Mouse (Mus musculus): Measurements from ENCODE around the gene Eomes. TPM values are rescaled to one million over a fixed set of nuclear protein-coding genes. Genes with fewer than 3 reads are reported as not detected.

Eomes gene
- total RNA-seq, 1 experiment from 2014 or later: 0.22 TPM

DNA sequence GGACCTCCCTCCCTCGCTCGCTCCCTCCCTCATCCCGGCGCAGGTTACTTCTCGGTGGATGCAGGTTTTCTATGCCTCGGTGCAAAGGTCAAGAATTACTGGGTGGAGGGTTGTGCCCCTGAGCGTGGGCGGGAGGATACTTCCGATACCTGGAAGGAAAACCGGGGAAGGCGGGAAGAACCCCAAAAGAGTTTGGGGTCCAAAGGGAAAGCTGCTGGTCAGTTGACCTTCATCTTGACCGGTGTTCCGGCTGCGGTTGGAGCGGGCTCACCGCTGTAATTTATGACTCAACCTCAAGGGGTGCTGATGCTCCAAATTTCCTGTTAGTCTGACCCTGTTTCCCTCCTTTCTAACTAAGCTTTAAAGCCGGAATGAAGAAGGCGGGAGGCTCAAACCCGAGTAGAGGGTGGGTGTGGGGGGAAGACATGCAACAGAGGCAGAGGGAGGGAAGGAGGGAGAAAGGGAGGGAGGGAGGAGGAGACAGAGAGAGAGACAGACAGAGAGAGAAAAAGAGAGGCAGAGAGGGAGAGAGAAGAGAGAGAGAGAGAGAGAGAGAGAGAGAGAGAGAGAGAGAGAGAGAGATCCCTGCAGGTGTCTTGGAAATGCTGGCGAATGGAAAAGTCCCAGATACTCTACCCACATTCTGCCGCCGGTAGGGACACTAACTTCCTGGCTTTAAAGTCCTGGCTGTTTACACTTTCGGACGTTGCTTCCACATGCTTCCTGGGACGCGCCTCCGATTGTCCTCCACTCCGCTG lies 10.3 kb downstream of the Eomes start:
- peak; percentile 65 for DNase-seq

DNA sequence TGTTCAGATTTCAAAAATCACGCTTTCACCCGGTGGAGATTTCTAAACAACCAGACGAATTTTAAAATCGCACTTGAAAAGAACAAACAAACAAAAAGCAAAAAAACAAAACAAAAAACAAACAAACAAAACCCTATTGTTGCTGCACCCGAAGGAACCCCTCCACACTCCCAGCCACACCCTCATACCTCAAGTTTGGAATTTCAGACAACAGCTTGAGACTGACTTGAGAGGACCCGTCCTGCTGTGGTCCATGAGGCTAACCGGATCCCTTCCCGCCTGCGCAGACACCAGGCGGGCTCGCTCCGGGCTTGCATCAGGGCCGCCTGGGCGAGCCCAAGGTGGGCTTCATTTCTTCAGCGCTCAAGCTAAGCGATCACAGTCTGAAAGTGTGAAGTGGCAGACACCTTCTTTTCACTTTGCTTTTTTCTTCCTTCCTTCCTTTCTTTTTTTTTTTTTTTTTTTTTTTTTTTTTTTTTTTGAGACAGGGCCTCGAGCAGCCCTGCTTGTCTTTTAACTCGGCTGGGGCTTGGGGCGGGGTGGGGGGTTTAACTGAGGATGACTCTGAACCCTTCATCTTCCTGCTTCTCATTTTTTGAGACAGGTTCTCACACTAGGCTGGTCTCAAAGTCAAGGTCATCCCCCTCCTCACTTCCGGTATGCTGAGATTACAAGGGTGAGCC lies 11.0 kb downstream of the Eomes start:
- no peak for DNase-seq

DNA sequence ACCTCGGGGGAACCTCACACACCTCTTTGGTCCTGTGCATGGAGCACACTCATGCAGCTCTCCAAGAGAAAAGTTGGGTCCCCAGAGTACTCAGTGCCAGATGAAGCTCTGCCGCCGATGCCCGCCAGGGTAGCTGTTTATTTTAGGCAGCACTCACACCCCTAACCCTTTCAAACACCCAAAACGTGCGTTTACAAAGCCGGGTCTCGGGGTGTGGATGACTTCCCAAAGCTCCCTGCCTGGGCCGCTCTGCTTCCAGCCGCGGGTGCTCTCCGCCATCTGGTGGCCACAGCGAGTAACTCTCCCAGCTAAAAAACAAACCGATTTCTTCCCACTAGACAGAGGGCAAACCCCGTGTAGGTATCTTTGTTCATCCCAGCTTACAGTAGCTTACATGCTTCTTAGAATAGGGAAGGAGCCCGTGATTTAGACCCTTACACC lies 11.6 kb downstream of the Eomes start:
- peak; percentile 84 for DNase-seq

DNA sequence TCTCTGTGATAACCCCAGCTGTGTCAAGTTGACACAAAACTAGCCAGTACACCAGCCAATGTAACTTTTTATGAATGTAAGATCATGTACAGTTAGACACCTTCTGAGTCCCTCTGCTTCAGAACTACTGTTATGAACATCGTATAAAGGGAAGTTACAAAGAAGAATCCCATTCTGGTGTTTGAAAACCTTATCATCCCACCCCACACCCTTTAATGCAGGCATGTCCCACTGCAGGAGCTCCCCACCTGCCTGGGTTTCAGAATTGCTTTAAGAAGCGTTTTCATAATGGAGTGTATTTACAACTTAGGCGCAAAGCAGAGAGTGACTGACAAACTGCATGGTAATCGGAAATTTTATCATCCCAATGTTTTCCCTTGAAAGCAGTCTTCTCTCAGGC lies 13.2 kb downstream of the Eomes start:
- no peak for DNase-seq

DNA sequence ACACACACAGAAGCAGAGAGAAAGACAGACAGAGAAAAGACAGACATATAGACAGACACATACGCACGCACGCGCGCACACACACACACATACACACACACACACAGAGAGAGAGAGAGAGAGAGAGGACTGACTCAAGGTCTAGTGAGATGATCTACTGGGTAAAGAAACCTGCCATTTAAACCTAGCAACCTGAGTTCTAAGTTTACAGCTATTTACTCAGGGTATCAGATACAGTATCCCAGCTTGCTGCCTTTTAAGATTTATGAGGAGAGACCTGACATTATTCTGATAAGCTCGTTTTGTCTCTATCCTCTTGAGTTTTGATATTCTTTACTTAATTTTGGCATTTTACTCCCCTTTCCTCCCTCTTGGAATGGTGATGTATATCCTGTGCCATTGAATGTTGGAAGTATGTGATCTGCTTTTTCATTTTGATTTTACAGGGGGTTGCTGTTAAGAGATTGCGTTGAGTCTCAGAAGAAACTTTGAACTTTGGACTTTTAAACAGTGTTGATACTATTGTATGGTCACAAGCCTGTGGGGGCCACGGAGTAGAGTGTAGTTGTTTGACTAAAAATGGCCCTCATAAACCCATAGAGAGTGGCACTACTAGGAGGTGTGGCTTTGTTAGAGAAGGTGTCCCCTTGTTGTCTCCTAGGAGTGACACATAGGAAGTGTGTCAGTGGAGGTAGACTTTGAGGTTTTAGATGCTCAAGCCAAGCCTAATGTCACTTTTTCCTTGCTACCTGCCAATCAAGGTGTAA lies 15.1 kb downstream of the Eomes start:
- no peak for DNase-seq

DNA sequence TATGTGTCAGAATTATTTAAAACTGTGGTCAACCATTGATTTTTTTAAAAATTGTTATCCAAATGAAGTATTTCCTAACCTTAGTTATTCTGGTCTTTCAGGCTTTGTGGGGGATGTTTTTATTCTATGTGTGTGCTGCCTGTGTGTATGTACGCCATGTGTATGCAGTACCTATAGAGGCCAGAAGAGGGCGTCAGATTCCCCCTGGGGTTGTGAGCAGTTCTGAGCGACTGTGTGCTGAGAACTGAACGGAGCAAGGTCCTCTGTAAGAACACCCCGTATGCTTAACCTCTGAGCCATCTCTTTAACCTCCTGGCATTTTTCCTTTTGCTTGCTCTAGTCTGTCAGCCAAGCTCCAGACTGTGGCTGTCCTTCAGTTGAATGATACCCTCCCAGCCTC lies 16.1 kb downstream of the Eomes start:
- DNase-seq: no peak

DNA sequence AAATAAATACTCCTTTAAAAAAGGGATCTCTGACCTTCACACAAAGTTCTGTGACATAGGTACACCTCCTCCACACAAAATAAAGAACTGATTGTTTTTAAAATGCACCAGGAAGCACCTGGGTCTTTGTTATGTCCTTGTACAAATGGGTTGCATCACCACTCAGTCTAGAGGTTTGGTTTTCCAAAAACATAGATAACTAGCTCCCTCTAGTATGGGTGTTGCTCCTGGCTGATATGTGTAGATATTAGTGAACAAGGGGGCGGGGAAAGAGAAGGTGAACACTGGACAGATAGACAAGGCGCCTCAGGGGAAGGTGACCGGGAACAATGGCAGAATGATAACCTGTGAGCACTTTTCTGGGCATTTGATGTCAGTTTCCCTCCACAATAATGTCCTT lies 17.9 kb downstream of the Eomes start:
- DNase-seq: no peak

DNA sequence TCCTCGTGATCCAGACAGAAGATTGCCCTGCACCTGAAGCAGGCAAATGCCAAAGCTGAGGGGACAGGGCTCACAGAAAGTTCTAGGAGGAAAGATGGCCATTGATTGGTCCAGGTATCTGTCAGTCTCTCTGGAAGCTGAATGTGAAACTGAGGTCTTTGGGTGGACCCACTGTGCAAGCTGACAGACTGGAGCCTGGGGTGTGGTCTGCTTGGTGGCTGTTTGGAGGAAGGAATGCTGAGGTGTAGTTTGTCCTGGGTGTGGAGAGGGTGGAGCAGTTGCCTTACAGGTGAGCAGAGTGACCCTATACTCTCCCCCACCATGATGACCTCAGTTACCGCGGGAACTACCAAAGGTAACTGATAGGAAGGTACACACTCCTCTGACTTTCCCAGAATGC lies 18.9 kb downstream of the Eomes start:
- DNase-seq: no peak

DNA sequence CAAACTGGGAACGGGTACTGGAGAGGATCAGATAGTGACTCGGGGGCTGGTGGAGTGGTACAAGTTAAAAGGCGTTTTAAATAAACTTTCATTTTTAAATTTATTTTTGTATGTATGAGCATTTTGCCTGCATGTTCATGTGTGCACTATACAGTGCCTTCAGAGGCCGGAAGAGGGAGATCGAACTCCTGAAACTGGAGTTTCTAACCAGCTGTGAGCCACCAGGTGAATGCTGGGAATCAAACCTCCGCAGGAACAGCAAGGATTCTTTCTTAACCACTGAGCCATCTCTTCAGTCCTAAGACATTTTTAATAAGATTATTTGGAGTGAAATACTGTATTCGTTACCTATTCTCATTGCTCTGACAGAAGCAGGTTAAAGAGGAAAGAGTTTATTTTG lies 20.0 kb downstream of the Eomes start:
- no peak for DNase-seq

DNA sequence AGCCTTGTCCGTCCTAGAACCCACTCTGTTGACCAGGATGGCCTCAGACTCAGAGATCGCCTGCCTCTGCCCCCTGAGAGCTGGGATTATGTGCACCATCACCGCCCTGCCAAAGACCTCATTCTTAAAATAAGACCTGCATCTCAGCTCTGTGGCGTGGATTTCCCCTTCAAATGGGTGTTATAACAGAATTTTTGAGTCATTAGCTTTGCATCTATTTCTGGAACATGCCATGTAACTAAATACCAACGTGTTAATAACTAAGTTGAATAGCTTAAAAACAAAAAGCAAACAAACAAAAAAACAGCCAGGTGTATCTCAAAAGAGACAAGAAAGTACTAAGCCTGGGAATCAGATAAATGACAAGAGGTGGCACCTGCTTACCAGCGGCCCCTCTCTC lies 23.0 kb downstream of the Eomes start:
- DNase-seq: no peak

DNA sequence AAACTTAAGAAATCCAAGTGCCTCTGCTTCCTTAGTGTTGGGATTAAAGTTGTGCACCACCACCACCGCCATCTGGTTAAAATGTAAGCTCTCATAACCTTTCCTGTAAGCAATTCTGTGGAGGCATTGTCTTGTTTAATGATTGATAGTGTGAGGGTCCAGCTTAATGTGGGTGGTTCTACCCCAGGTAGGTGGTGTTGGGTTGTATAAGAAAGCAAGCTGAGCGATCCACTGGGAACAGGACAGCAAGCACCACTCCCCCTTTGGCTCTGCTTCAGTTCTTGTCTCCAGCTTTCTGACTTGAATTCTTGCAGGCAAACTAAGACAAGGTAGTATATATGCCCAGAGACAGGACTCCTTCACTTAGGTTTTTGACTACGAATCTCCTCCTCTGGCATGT lies 26.6 kb downstream of the Eomes start:
- no peak for DNase-seq

DNA sequence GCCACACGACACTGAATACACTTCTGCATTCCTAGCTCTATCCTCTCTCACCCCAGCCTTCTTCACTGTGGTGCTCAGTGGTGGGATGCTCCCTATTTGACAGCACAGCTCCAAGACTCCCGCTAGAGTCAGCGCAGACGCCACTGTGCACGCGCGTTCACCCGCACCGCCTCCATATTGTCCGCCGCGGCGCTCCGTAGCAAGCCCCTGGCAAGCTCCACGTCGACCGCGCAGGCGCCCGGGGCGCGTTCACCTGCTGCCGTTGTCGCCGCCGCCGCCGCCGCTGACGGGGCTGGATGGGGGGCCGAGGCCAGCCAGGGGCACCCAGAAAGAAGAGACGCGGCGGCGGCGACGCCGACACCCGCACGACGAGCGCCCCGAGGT lies 28.0 kb downstream of the Eomes start, which contains the start of gene Golga4:
Gene Golga4 (plus strand): TSS at position 248 of the 384 bp plus-strand sequence.
- peak; percentile 95 for DNase-seq

DNA sequence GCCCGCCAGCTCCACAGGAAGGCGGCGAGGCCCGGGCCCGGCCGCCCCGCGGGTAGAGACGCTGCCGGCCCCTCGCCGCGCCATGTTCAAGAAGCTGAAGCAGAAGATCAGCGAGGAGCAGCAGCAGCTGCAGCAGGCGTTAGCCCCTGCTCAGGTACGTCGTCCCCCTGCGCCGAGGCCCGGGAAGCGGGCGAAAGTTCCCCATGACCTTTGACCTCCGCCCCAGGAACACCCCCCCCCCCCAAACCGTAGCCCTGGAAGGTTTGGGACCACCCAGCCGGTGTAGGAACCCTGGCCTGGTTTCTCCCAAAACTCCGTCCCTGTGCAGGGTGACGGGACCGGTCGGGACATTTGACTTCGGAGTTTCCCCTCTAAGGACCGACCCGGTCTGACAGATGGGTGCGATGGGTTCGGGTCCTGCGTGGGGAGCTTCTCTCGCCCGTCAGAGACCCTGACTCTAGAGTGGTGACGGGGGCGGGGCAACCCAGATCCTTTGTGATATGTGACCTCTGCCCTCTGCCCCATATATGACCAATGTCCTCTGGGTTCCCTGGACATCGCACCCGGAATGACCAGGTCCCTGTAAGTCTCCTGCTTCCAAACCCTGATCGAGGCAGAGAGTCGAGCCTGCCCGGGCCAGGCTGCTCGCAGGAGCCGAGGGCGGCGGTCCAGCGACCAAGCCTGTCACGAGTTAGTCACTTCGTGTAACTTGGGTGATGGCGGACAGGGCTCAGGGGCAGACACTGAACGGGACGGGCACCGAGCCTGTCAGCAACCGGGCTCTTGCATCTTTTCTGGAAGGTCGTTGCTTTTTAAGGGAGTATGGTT lies 28.6 kb downstream of the Eomes start:
- DNase-seq: peak; percentile 77

DNA sequence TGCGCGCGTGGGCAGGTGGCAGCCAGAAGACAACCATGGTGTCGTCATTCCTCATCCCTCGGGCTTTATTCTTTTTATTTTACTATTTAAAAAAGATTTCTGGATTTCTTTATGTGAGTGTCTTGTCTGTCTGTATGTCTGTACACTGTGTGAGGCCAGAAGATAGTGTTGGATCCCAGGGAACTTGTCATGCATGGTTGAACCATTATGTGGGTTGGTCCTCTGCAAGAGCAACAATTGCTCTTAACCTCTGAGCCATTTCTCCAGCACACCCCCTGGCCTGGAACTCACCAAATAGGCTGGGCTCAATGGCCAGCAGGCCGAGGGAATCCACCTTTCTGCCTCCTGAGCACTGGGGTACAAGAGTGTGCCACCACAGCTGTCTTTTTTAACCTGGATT lies 29.5 kb downstream of the Eomes start:
- DNase-seq: no peak

DNA sequence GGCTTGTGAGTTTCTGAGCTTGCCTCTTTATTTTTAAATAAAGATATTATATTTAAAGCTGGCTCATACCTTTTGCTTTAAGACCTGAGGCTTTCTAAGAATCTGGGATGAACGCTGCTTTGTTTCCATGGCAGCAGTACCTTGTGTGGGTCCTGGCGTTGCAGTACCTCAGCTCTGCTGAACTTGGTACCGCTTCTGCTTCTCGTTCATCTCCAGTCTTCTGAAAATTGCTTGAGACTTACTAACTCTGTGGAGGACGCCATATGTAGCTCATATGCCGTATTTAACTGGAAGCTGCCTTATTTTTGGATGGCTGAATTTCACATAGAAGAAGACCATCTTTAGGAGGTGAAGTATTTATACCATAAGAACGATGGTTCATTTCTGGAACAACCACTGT lies 30.6 kb downstream of the Eomes start:
- DNase-seq: no peak

DNA sequence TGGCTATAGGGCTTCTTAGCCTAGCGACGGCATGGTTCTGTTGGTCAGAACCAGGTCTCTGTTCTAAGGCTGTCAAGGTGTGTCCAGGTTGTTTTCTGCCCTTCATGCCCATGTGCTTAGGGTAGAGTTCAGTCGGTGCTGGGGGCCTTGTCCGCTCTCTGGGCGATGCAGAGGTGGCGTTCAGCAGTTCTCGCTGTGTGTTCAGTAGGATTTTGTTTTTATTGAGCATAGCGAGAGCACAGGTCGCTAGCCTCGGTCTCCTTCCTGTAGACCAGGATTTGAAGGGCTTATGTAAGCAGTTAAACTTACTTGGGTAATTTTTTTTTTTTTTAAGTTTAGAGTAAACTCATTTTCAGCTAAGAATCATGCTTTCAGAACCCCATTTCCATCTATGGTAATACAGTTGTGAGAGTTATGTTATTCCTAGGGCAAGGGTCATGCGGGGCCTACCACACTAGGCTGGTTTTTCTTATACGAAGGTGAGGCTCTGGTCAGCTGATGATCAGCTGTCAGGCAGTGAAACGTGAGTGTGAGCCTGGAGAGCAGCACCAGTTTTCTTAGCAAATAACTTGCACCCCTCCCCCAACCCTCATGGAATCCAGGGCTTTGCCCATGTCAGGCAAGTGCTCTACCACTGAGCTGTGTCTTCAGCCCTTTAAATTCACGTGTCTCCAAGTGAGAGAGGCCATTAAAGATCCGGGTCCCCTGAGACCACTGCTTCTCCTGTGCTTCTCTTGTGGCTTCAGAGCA lies 33.1 kb downstream of the Eomes start:
- DNase-seq: no peak

DNA sequence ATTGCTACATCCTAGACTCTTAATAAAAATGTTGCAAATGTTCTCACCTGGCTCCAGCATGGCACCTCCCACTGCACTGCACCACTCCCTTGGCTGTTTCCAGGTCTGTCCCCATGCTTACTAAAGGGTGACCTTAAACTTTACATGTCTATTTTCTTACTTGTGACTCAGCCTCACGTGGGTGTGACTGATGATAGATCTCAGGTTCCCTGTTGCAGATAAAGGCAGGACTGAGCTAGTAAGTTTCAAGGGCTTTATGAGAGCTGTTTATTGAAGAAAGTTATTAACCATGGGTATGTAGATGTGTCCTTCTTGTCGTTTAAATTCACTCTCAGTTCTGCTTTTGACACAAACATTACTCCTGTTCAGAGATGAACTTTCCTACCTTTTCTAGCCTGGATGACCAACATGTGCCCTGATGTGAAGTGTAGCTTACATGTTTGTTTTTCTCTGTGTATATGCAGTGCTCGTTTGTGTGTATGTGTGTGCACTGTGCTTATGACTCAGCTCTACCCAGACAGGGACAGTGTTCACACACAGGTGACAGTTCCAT lies 34.7 kb downstream of the Eomes start:
- peak; percentile 67 for DNase-seq

DNA sequence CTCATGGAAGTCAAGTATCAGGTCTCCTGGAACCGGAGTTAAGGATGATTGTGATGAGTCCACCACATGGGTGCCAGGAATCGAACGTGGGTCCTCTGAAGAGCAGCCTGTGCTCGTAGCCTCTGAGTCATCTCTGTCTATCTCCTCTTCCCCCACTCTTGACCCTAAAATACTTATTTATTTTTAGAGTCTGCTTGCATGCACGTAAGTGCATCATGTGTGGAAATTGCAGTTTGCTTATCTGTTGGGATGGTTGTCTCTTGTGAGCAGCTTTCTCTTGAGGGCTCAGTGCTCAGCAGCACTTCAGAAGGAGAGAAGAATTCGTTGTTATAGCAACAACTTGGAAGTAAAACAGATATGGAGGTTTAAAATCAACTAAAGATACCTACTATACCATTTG lies 37.5 kb downstream of the Eomes start:
- no peak for DNase-seq

DNA sequence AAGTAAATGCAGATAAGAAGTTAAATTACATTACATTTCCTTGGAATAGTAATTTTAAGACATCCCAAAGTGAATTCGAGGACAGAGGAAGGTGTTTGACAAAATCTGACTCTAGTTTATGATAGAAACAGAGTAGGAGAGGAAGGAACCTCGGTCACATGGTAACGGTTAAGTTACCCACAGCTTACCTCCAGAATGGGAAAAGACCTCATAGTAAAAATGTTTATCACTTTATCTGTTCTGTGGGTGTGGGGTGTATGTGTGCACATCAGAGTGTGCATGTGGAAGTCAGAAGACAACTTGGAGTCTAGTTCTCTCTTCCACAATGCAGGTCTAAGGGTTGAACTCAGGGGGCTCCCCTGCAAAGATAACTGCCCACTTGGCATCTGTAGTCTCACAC lies 38.1 kb downstream of the Eomes start:
- no peak for DNase-seq

DNA sequence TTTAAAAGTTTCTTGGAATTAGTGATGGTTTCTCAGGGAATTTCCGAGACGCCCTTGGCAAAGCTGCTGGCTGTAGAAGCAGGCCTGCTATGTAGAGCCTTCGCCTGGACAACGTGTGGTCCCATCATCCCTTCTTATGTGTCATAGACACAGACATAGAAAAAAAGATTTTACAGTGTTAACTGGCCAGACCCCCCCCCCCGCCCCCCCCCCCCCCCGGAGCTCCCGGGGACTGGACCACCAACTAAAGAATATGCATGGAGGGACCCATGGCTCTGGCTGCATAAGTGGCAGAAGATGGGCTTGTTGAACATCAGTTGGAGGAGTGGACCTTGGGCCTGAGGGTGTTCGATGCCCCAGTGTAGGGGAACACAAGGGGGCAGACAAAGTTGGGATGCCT lies 39.6 kb downstream of the Eomes start:
- no peak for DNase-seq

DNA sequence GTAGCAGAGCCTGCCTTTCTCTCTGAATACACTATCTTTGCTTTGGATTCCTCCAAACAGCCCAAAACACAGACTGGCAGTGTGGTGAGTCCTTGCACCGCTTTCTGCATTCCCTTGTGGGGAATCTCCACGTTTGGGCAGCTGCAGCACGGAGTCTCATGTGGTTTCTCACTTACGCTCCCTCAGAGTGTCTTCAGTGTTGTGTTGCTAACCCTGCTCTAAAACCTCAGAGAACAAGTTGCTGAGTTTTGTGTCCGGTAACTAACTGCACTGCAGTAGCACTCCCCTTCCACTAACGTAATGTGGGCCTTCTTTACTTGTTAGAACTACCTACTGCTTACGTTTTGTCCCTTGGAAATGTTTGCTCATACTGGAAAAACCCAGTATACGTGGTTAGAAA lies 41.1 kb downstream of the Eomes start:
- peak; percentile 20 for DNase-seq
